Mouse (Mus musculus) spleen, adult 2 months (tissue): ENCODE measurements around the gene Fezf2. TPM values are rescaled to one million over a fixed set of nuclear protein-coding genes. Genes with fewer than 3 reads are reported as not detected.

ENCODE experiments used
- DNase-seq, 2 experiments: peaks; one replicate each; pipeline versions ENCODE4 v3.0.0 to v3.0.0-alpha.2; 2012 to 2021; ENCODE audit warnings: low spot score in 2 of 2, low read depth in 1 of 2
- H3K27ac ChIP-seq: fragments of 200-500 bp; 2 replicates; pipeline ENCODE4 v1.5.1; 2012; ENCODE audit warnings: low read length, inconsistent platforms; ENCODE audit not compliant: insufficient read depth
- H3K27me3 ChIP-seq: fragments of 200-500 bp; 2 replicates; pipeline ENCODE4 v1.6.1; 2012; ENCODE audit warnings: mild to moderate bottlenecking, moderate library complexity, low read length, inconsistent platforms; ENCODE audit not compliant: control insufficient read depth, insufficient read depth
- H3K36me3 ChIP-seq: fragments of 200-500 bp; 2 replicates; pipeline ENCODE4 v1.6.1; 2012; ENCODE audit warnings: mild to moderate bottlenecking, low read length, inconsistent platforms; ENCODE audit not compliant: control insufficient read depth, insufficient read depth
- H3K4me1 ChIP-seq: fragments of 200-500 bp; 2 replicates; pipeline ENCODE4 v1.6.1; 2011; ENCODE audit warnings: inconsistent platforms; ENCODE audit not compliant: control insufficient read depth, insufficient read depth, insufficient read length
- H3K4me3 ChIP-seq: fragments of 200-500 bp; 2 replicates; pipeline ENCODE4 v1.5.1; 2011; ENCODE audit warnings: mild to moderate bottlenecking, inconsistent platforms; ENCODE audit not compliant: insufficient read depth, insufficient read length; ENCODE audit errors: extremely low read depth
- CTCF ChIP-seq: fragments of 200-500 bp; IDR thresholded peaks from 2 replicates; pipeline ENCODE4 v1.5.1; 2011; ENCODE audit warnings: mild to moderate bottlenecking, inconsistent platforms; ENCODE audit not compliant: insufficient read depth, insufficient read length, insufficient replicate concordance; ENCODE audit errors: extremely low read depth
- POLR2A ChIP-seq: fragments of 200-500 bp; IDR thresholded peaks from 2 replicates; pipeline ENCODE4 v1.6.1; 2011; ENCODE audit warnings: low read depth, low read length, inconsistent platforms
- WGBS: fragments of 180-500 bp; shearing (Covaris S2); methylation state at CpG from one replicate; pipeline ENCODE4 v1.1.7; 2018; 5-methylcytosine and 5-hydroxymethylcytosine counted together
- polyA plus RNA-seq: library from polyadenylated mRNA; depleted of rRNA; stranded (reverse); fragments of >200 nt; gene quantifications from 2 replicates; pipeline ENCODE4 v1.2.3, GENCODE M21; 2012

The Fezf2 gene
- polyA plus RNA-seq, 1 experiment: not detected

DNA sequence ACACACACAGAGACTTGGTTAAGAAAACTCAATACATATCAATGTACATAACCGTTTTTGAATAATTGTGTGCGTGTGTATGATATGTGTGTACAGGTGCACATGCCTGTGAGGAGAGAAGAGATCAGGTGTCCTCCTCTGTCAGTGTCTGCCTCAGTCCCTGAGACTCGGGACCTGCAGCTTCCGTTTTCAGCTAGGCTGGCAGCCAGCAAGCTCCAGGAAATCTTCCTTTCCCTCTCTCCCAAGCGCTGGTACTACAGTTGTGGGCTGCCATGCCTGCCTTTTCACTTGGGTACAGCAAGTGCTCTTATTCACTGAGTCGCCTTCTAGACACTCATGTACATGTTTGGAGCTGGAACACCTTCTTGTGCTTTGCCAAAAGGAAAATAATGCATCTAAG lies 39.2 kb upstream of the Fezf2 start:
- no peaks in the 10 kb centered on the region; the same call in 1 of the 2 replicates for H3K4me1 ChIP-seq
- H3K27me3 ChIP-seq: no peaks in the 10 kb centered on the region
- TF ChIP-seq CTCF (no peak), POLR2A (no peak)
- no peak for DNase-seq
- H3K4me3 ChIP-seq: no peak overlapping the region
- H3K36me3 ChIP-seq: no peaks in the 10 kb centered on the region
- H3K27ac ChIP-seq: no peak overlapping the region
- WGBS: 67% methylated on average over 6 of the region's 6 CpGs

DNA sequence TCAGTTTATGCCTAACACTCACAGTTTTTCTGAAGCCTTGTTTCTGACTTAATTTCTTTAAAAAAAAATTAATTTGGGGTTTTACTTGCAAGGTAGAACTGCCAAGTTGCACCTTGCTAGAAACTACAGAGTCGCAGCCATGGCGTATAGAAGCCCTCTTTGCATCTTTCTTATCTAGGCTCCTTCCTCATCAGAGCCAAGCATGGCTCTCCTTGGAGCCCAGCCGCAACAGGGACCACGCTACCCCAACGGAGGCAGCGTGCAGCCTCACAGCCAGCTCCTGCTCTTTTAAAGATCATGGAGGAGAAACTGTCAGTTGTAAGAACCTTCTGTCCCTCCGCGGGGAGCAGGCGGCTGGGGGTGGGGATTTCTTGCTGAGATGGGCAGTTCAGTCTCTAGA lies 29.9 kb upstream of the Fezf2 start:
- Histone ChIP-seq H3K27me3 (no peaks in the 10 kb centered on the region), H3K4me3 (no peak overlapping the region), H3K27ac (no peak overlapping the region), H3K4me1 (no peaks in the 10 kb centered on the region), H3K36me3 (no peaks in the 10 kb centered on the region)
- WGBS: 55% methylated on average over 9 of the region's 9 CpGs
- TF ChIP-seq POLR2A (no peak), CTCF (no peak)
- no peak for DNase-seq

DNA sequence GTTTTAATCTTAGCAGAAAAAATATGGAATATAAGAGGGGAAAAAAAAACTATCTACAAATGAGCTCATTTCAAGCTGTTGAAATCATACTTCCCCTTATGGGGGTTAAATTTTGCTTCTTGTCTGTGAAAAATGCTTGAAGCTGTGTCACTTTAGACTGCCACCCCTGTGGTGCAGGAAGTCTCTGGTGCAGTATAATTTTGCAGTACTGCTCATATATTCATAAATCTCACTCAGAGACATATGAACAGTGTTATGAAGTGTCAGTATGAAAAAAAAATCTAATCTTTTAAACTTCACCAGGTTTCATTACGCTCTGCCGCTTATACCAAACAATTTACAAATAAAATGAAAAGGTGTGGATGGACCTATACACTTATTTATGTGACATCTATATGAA lies 29.3 kb upstream of the Fezf2 start:
- Histone ChIP-seq H3K36me3 (no peaks in the 10 kb centered on the region), H3K4me3 (no peak overlapping the region), H3K27me3 (no peaks in the 10 kb centered on the region), H3K4me1 (no peaks in the 10 kb centered on the region), H3K27ac (no peak overlapping the region)
- no peak for DNase-seq
- no peak for TF ChIP-seq POLR2A
- no peak for TF ChIP-seq CTCF
- 69% methylated on average over 2 of the region's 2 CpGs for WGBS

DNA sequence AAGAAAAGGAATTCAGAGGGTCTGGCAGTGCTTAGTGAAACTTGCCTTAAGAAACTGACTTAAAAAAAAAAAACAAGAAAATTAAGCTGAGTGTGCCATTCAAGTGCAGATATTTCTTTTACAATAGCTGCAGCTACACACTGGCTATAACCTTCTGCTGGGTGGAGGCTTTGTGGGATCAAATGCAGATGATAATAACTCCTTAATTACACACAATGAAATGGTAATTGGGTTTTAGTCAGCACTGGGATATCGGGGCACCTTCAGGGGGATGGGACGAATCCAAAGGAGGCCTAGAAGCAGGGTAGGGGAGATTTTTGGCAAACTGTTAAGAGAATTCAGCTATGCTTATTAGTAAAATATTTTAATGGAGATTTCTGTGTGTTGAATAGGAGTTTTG lies 27.5 kb upstream of the Fezf2 start:
- no peak overlapping the region for H3K4me3 ChIP-seq
- no peaks in the 10 kb centered on the region for H3K27me3 ChIP-seq
- 91% methylated on average over 2 of the region's 2 CpGs for WGBS
- DNase-seq: no peak
- H3K27ac ChIP-seq: no peak overlapping the region
- H3K36me3 ChIP-seq: no peaks in the 10 kb centered on the region
- TF ChIP-seq CTCF (no peak), POLR2A (no peak)
- no peaks in the 10 kb centered on the region for H3K4me1 ChIP-seq

DNA sequence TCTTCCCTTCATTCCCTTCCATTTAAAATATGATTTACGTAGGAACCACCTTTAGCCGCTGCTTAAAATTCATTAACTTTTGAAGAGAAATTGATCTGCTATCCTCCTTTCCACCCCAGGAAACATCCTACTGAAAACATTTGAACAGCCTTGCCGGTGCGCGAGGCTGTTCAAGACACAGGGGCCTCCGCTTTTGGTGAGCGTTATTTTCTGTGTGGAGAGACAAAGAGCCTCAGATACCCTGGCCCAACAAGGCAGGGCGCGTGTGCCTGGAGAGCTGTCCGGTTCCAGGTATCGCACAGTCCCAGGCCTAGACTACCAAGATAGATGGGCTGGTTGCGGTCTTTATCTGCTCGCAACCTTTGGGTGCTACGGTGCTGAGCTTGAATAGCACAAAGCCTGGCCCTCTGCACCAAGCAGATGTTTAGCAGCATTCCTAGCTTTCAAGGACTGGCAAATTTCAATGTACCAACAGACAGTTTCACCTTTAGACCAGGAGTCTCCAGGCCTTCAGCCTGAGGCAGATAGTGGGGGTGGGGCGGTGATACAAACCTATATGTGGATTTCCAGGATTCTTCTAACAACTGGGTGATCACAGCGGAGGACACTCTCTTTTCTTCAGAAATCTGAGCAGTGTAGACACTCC lies 2.4 kb upstream of the Fezf2 start:
- peaks cover 13% of the 10 kb centered on the region for H3K27me3 ChIP-seq
- no peak for TF ChIP-seq POLR2A
- TF ChIP-seq CTCF: no peak
- no peak overlapping the region for H3K4me3 ChIP-seq
- H3K4me1 ChIP-seq: no peaks in the 10 kb centered on the region
- no peak for DNase-seq
- H3K36me3 ChIP-seq: no peaks in the 10 kb centered on the region
- 25% methylated on average over 16 of the region's 16 CpGs for WGBS
- H3K27ac ChIP-seq: no peak overlapping the region

DNA sequence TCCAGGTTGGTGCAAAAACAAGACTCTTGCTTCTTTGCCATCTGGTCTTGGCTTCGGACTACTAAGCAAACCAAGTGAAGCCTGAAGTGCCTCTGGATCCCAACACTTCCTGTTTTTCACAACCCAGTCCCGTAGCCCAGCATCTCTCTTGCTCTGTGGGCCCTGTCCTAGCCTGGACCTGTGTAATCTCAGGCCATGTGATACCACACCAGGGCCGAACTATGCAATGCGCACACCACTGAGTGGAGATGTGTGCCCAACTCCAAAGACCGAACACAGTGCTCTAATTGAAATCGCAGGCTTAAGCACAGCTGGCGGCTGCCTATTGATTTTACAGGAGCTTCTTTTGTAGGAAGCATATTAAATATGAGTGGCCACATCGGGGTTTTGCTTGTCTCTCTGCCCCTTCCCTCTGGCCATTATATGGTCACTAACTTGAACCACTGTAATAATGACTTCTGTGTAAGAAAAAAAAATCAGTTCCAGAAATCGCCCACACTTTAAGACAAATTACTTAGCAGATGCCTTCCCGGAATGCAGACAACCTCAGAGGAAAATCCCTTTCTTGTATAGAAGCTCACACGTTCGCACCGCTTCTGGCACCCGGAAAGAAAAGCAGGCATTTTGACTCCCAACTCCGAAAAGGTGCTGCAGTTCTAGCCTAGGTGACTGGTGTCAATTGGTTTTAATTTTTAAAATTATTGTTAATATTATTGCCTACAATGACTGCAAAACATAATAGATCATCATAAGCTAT lies 1.5 kb upstream of the Fezf2 start:
- peaks cover 20% of the 10 kb centered on the region for H3K27me3 ChIP-seq

More for the DNA sequence above, 1.5 kb upstream of the Fezf2 start:
- no peak for DNase-seq
- Histone ChIP-seq H3K27ac (no peak overlapping the region), H3K4me3 (no peak overlapping the region), H3K36me3 (no peaks in the 10 kb centered on the region), H3K4me1 (no peaks in the 10 kb centered on the region)
- 17% methylated on average over 15 of the region's 15 CpGs for WGBS
- no peak for TF ChIP-seq CTCF
- TF ChIP-seq POLR2A: no peak
